Mouse (Mus musculus) small intestine, adult 2 months (tissue): ENCODE measurements around the gene Mdm4.

ENCODE experiments used
- CTCF ChIP-seq: fragments of 200-500 bp; IDR thresholded peaks from 2 replicates; pipeline ENCODE4 v1.5.1; 2012; ENCODE audit warnings: low read depth, mild to moderate bottlenecking, control low read depth, inconsistent platforms, low read length, moderate library complexity, mixed read lengths; ENCODE audit not compliant: insufficient replicate concordance, insufficient read length; ENCODE audit errors: extremely low read depth
- POLR2A ChIP-seq: fragments of 200-500 bp; IDR thresholded peaks from 2 replicates; pipeline ENCODE4 v1.6.1; 2012; ENCODE audit warnings: low read depth, mild to moderate bottlenecking, control low read depth, inconsistent platforms, low read length, moderate library complexity

DNA sequence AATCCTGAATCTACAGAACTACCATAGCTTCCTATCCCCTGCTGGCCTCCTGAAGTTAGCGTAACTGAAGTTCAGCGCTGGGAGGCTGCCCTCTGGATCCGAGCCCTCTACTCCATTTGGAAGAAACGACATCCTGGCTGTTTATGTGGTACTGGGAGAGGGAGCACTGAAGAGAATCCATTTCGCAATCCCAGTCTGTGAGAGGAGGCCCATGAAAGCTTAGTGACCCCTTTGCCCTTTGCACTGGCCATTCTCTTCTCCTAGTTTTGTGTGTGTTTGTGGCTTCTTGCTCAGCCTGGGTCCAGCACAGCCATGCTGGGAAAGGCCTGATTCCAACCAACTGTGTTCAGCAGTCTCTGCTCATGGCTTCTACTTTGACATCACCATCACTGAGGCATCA lies 73.6 kb downstream of the Mdm4 start:
- TF ChIP-seq POLR2A (no peak), CTCF (no peak)
